Mouse (Mus musculus): ENCODE measurements around the gene Sowahc.

Sowahc gene

GRCm38 (mm10) chr10:59253541-59254079, 31.9 kb downstream of the Sowahc start:
- DNase-seq (ENCODE audit: low read depth), result no peak

GRCm38 (mm10) chr10:59256533-59256932, 34.8 kb downstream of the Sowahc start:
- DNase-seq (ENCODE audit: low read depth), result no peak

DNA sequence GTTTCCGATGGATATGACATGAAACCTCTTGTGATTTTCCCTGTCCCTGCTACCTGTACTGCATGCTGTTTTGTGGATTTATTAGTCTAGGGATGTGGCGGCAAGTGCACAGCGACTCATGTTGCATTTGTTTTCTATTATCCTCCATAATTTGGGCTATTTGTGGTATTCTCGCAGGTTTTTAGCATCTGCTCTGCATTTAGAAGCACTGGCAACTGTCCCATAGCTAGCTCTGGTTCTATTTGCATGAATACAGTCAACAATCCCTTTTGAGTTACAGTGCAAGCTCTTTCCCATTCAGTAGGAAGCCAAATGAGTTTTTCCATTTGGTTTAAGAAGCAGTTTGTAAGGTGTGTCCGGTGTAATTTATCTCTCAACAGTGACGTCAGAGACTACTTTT, 37.8 kb downstream of the Sowahc start:
- DNase-seq (ENCODE audit: low read depth), result no peak

DNA sequence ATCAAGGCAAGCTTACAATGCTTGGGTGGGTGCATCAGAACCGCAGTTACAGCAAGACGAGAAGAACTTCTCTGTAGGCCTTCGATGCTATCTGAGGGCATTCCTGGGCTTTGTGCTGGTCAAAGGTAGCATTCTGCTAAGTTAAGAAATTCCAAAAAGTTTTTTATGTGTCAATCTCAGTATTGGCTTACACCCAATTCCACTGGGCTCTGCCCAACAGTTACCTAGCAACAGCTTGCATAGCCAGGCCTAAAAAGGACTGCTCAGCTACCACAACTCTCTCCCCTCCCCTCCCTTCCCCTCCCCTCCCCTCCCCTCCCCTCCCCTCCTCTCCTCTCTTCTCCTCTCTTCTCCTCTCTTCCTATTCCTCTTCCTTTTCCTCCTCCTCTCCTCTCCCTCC, 39.9 kb downstream of the Sowahc start:
- DNase-seq (ENCODE audit: low read depth), result no peak

DNA sequence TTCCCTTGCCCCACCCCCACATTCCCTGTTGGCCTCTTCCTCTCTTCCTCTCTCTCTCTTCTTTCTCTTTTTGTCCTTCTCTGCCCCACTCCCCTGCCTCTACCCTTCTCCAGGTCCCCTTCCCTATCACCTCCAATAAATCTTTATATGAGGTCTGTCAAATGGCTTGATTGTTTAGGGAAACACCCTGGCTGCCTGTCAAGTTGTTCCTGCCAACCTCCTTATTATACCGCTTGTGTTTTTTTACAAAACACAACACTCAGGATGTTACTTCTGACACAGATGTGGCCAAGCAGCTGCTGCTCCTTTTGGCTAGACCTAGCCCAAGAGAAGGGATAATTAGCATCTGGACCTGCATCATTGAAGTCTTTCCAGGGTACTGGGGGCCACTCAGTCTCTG, 40.3 kb downstream of the Sowahc start:
- DNase-seq (ENCODE audit: low read depth), result no peak

DNA sequence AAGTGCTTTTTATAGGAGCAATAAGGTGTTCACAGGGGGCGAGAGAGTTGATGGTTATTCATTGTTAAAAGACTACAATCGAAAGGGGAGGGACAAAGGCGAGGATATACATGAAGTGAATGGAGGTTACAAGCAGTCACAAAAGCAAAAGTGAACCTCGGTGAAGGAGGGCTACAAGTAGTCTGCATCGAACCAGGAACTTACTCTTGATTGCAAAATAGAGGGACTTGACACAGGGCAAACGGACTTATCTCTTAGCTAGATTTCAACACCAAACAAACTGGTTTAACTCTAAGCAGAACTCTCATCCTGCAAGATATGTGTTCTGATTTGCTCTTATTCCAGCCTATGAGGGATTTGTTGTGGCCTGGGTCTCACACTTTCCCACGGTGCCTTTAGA, 41.2 kb downstream of the Sowahc start:
- DNase-seq (ENCODE audit: low read depth), result peak; percentile 42

- DNase-seq (ENCODE audit: low read depth), result peak; percentile 39
Measured at GRCm38 (mm10) chr10:59265067-59265466, 43.3 kb downstream of the Sowahc start.

GRCm38 (mm10) chr10:59265674-59266073, 43.9 kb downstream of the Sowahc start:
- peak; percentile 42 for DNase-seq (ENCODE audit: low read depth)

GRCm38 (mm10) chr10:59266097-59266496, 44.3 kb downstream of the Sowahc start:
- DNase-seq (ENCODE audit: low read depth), result peak; percentile 18

DNA sequence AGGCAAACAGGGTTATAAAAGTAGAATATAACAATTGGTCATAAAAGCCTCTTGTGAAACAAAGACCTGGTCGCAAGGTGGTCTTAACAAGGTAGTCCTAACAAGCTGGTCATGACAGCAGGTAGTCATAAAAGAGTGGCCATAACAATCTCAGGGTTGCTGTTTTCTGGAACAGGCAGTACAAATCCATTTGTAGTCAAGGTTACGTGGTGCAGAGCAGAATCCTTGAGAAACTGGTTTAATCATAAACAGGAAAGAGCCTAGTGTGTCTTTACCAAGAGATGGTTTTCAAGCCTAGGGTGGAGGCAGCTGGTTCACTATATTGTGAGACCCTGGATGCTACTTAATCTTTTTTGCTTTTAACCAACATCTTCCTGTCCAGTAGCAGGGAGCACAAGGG, 45.5 kb downstream of the Sowahc start:
- no peak for DNase-seq (ENCODE audit: low read depth)

DNA sequence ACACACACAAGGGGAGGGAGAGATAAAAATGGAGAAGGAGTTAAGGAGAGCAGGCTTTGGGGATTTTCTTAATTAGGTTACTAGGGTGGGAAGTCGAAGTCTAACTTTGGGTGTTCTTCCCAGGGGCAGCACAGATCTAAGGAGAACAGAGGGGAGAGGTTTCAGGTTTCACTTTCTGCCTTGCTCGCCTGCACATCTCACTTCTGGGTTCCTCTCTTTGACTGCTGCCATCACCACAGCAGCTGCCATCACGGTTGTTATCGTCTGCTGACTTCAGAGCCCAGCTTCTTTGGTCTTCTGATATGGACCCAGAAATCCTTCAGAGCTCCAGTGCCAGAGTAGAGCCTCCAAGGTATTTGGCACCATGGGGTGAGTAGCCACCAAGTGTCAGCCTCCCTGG, 46.4 kb downstream of the Sowahc start:
- DNase-seq (ENCODE audit: low read depth), result no peak

DNA sequence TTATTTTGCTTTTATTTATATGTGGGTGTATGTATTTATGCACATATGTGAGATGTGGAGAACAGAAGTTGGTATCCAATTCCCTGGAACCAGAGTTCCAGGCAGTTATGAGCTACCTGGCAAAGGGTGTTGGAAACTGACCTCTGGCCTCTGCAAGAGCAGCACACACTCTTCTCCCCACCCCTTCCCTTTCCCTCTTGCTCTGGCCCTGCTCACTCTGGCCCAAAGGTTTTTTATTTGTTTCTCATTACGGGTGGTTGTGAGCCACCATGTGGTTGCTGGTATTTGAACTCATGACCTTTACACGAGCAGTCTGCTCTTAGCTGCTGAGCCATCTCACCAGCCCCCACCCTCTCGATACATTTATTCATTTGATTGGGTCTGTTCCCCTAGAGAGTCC, 47.0 kb downstream of the Sowahc start:
- DNase-seq (ENCODE audit: low read depth), result no peak

- DNase-seq (ENCODE audit: low read depth), result no peak
Measured at GRCm38 (mm10) chr10:59275745-59276144, 54.0 kb downstream of the Sowahc start.
